Mouse (Mus musculus): ENCODE measurements around the gene Txndc9.

GRCm38 (mm10) chr1:37948906-37949305 lies 48.8 kb downstream of the Txndc9 start:
- TF ChIP-seq CTCF (IDR thresholded peaks at IDR 0.05; ENCODE audit: low read depth) (no peak), EP300 (IDR thresholded peaks at IDR 0.05; ENCODE audit: low read depth) (no peak)

All from liver, postnatal 0 days (tissue).